Mouse (Mus musculus) 416B (cell line): Measurements from ENCODE around the gene Cysltr2.

Source experiments
- DNase-seq: peaks from one replicate; pipeline ENCODE4 v3.0.0; 2011; ENCODE audit warnings: low read depth

The Cysltr2 gene

GRCm38 (mm10) chr14:72985113-72985512 lies 63.8 kb downstream of the Cysltr2 start:
- no peak for DNase-seq

- DNase-seq = peak; percentile 79
These were observed 65.5 kb downstream of the Cysltr2 start for GRCm38 (mm10) chr14:72983456-72983855.

GRCm38 (mm10) chr14:72982981-72983436 lies 65.9 kb downstream of the Cysltr2 start:
- DNase-seq = no peak

- peak; percentile 82 for DNase-seq
These were observed 68.2 kb downstream of the Cysltr2 start for GRCm38 (mm10) chr14:72980761-72981160.

- DNase-seq = no peak
These were observed 68.8 kb downstream of the Cysltr2 start for GRCm38 (mm10) chr14:72980106-72980505.

GRCm38 (mm10) chr14:72976111-72976510 lies 72.8 kb downstream of the Cysltr2 start:
- no peak for DNase-seq
